Comparison of ENCODE assay signal across 8 mouse cellular contexts in the genomic region with DNA sequence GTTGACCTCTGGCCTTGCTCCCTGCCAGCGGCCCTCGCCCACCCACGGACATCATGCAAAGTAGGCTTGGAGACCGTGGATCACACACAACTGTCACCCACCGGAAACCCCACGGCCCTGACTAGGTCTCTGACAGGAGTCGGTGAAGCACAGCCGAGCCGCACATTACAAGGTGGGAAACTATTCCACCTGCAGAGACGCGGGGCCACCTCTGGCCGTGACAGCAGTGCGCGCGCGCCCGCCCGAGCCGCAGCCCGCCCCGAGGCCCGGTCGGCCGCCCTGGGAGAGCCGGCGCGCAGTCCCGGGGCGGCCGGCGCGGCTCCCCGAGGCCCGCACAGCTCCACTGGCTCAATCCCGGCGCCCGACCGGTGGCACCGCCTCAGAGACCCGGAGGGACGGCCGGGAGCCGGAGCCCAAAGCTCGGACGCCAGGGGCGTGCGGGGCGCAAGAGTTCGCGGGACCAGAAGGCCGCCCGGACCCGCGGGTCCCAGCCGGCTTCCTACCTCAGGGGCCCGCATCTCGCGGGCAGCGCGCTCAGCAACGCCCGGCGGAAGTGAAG. TPM values are rescaled to one million over a fixed set of nuclear protein-coding genes. Genes with fewer than 3 reads are reported as not detected.
A peak's percentile ranks its signal among the peaks of the same experiment; 100 is the strongest.
DNase-seq lines count a peak whose midpoint lies in the region; ATAC-seq and TF ChIP-seq lines count a peak whose summit lies in the region.
"Not testable (repeated sequence)": the region's sequence is repeated elsewhere in the genome, so short reads cannot be mapped to it uniquely, and the experiment has no call there.

No protein-coding gene starts in this region.

- TF ChIP-seq CTCF in ES-Bruce4 (IDR thresholded peaks at IDR 0.05; ENCODE audit: low read depth, low read length); hindbrain, postnatal 0 days (IDR thresholded peaks at IDR 0.05; ENCODE audit: low read depth): not testable (repeated sequence)

- H3K27ac ChIP-seq in ES-Bruce4 (ENCODE audit: insufficient read depth, low read length) = not testable (repeated sequence)
- 0 out of 2 replicates have a peak overlapping the region, but pooled peaks have one; percentile 11 for H3K27ac ChIP-seq in forebrain, embryonic 15.5 days (replicated peaks)
- H3K27ac ChIP-seq in hindbrain, postnatal 0 days = peak overlapping the region; percentile 77; the same call in 1 of the 2 replicates

- WGBS in forebrain, embryonic 15.5 days = under 1% methylated on average over 56 of the region's 63 CpGs
- 0% methylated on average over 38 of the region's 63 CpGs for WGBS in hindbrain, postnatal 0 days

- H3K9ac ChIP-seq in ES-Bruce4 (ENCODE audit: low read depth, poor library complexity, severe bottlenecking) = peak overlapping the region; percentile 81
- H3K9ac ChIP-seq in forebrain, embryonic 15.5 days (replicated peaks) = peak overlapping the region; percentile 79
- peak overlapping the region; percentile 78 for H3K9ac ChIP-seq in hindbrain, postnatal 0 days (replicated peaks; ENCODE audit: low read length)

- H3K9me3 ChIP-seq in ES-Bruce4 (replicated peaks; ENCODE audit: control insufficient read depth, insufficient read depth, low read length, poor library complexity, severe bottlenecking); forebrain, embryonic 15.5 days; hindbrain, postnatal 0 days (ENCODE audit: low read length): not testable (repeated sequence)

- not testable (repeated sequence) for H3K4me1 ChIP-seq in ES-Bruce4 (ENCODE audit: control insufficient read depth, insufficient read depth, low read length); hindbrain, postnatal 0 days (ENCODE audit: insufficient read depth, low read length)
- peaks cover 16% of the 10 kb centered on the region for H3K4me1 ChIP-seq in forebrain, embryonic 15.5 days

- H3K27me3 ChIP-seq in ES-Bruce4 (ENCODE audit: control insufficient read depth, insufficient read depth, low read length, poor library complexity, severe bottlenecking); forebrain, embryonic 15.5 days; hindbrain, postnatal 0 days (ENCODE audit: insufficient read depth, low read length): not testable (repeated sequence)

- DNase-seq in cerebellum, adult 9-10 months = peak; percentile 38
- peak; percentile 4 for DNase-seq in hindbrain, postnatal 0 days (ENCODE audit: low spot score)
- peak; percentile 14 for DNase-seq in left cerebral cortex, postnatal 4 days
- DNase-seq in lung, postnatal 36 days = peak; percentile 7
- DNase-seq in thymus, postnatal 14 days = peak; percentile 48

- ATAC-seq in forebrain, embryonic 15.5 days (replicated peaks) = peak; percentile 71; the same call in 1 of the 2 replicates
- ATAC-seq in hindbrain, postnatal 0 days = peak; percentile 66
- peak; percentile 34; the same call in 1 of the 2 replicates for ATAC-seq in neutrophil, adult 5-6 weeks (ENCODE audit: extremely low read depth, insufficient number of reproducible peaks, low FRiP score, poor library complexity, severe bottlenecking)

- peak overlapping the region; percentile 76 for H3K4me2 ChIP-seq in forebrain, embryonic 15.5 days (replicated peaks)
- peak overlapping the region; percentile 78 for H3K4me2 ChIP-seq in hindbrain, postnatal 0 days (ENCODE audit: low read depth, low read length)

- H3K36me3 ChIP-seq in ES-Bruce4 (ENCODE audit: control insufficient read depth, insufficient read depth, low read length, poor library complexity, severe bottlenecking); forebrain, embryonic 15.5 days; hindbrain, postnatal 0 days (ENCODE audit: insufficient read depth, low read length): not testable (repeated sequence)

- not testable (repeated sequence) for TF ChIP-seq EP300 in ES-Bruce4 (IDR thresholded peaks at IDR 0.05; ENCODE audit: insufficient read depth, low read depth, low read length)

- intact Hi-C loops in left cerebral cortex, postnatal 4 days (cut with DNase I) = not testable (repeated sequence)

- not testable (repeated sequence) for TF ChIP-seq POLR2A in ES-Bruce4 (IDR thresholded peaks at IDR 0.05; ENCODE audit: insufficient read depth, low read length)

- H3K4me3 ChIP-seq in ES-Bruce4 (ENCODE audit: low read depth, low read length) = peak overlapping the region; percentile 96
- peak overlapping the region; percentile 86 for H3K4me3 ChIP-seq in forebrain, embryonic 15.5 days
- peak overlapping the region; percentile 67 for H3K4me3 ChIP-seq in hindbrain, postnatal 0 days (ENCODE audit: low read length)

RNA-seq across cellular contexts. Expression of a gene that starts 50.5 kb away (rescaled TPM):
- polyA plus RNA-seq in ES-Bruce4 (2011; ENCODE audit: insufficient read depth, insufficient read length, low read depth, missing spikeins) = 19.0 and 22.4 TPM in 2 replicates
- polyA plus RNA-seq in forebrain, embryonic 15.5 days (2015; fragmentation: Nextera tagmentation; extraction: Ambion mirVana) = 11.5 and 14.0 TPM in 2 replicates
- total RNA-seq in hindbrain, postnatal 0 days (2014; rRNA removed) = 29.6 and 34.0 TPM in 2 replicates
- 10.3 and 10.7 TPM in 2 replicates for polyA plus RNA-seq in hindbrain, postnatal 0 days (2015; fragmentation: Nextera tagmentation; extraction: Ambion mirVana)
- total RNA-seq in left cerebral cortex, postnatal 4 days (2021) = 10 to 100 TPM; 31.0 to 32.8 TPM
- 21.0 and 23.5 TPM in 2 replicates for total RNA-seq in neutrophil, adult 5-6 weeks (2017)

RNA-seq across cellular contexts. Expression of a gene that starts 52.8 kb away (rescaled TPM):
- polyA plus RNA-seq in ES-Bruce4 (2011; ENCODE audit: insufficient read depth, insufficient read length, low read depth, missing spikeins) = not detected in 2 replicates
- 0.60 and 0.79 TPM in 2 replicates for polyA plus RNA-seq in forebrain, embryonic 15.5 days (2015; fragmentation: Nextera tagmentation; extraction: Ambion mirVana)
- total RNA-seq in hindbrain, postnatal 0 days (2014; rRNA removed) = not detected in 2 replicates
- polyA plus RNA-seq in hindbrain, postnatal 0 days (2015; fragmentation: Nextera tagmentation; extraction: Ambion mirVana) = 0.55 and 0.58 TPM in 2 replicates
- total RNA-seq in left cerebral cortex, postnatal 4 days (2021) = under 1 TPM in 1 of 2 experiments, not detected in 1; 0.14 TPM
- not detected in 2 replicates for total RNA-seq in neutrophil, adult 5-6 weeks (2017)
